Mouse (Mus musculus) cerebellum, adult 11 months (tissue): ENCODE measurements around the gene Zbtb21.
"Not testable (repeated sequence)": the region's sequence is repeated elsewhere in the genome, so short reads cannot be mapped to it uniquely, and the experiment has no call there.

Experiments used
- DNase-seq: peaks from one replicate; pipeline ENCODE4 v3.0.0; 2022

Gene Zbtb21

GRCm38 (mm10) chr16:97962151-97962948 is at the start of gene Zbtb21, which contains the start of gene C2cd2:
Gene Zbtb21 (minus strand): TSS chr16:97962622.
Gene C2cd2 (minus strand): TSS chr16:97962598.
- DNase-seq, result peak; percentile 98

GRCm38 (mm10) chr16:97997383-97997731 is 34.9 kb upstream of the Zbtb21 start:
- not testable (repeated sequence) for DNase-seq

GRCm38 (mm10) chr16:97996616-97997382 is 34.4 kb upstream of the Zbtb21 start, which contains the start of gene B230307C23Rik:
Gene B230307C23Rik (plus strand): TSS chr16:97997315.
- DNase-seq, result peak; percentile 67

GRCm38 (mm10) chr16:97995849-97996615 is 33.6 kb upstream of the Zbtb21 start:
- no peak for DNase-seq

GRCm38 (mm10) chr16:97992477-97992876 is 30.1 kb upstream of the Zbtb21 start:
- not testable (repeated sequence) for DNase-seq

- DNase-seq, result no peak
These were observed 29.1 kb upstream of the Zbtb21 start for GRCm38 (mm10) chr16:97991517-97991916.

- no peak for DNase-seq
These were observed 22.2 kb upstream of the Zbtb21 start for GRCm38 (mm10) chr16:97984589-97984988.

GRCm38 (mm10) chr16:97981362-97981761 is 18.9 kb upstream of the Zbtb21 start:
- DNase-seq, result no peak

- no peak for DNase-seq
These were observed 15.3 kb upstream of the Zbtb21 start for GRCm38 (mm10) chr16:97977722-97978121.

GRCm38 (mm10) chr16:97977277-97977676 is 14.9 kb upstream of the Zbtb21 start:
- no peak for DNase-seq

- no peak for DNase-seq
These were observed 1.6 kb upstream of the Zbtb21 start for GRCm38 (mm10) chr16:97963956-97964540.

GRCm38 (mm10) chr16:97961381-97962150 is 856 bp downstream of the Zbtb21 start:
- no peak for DNase-seq

- no peak for DNase-seq
These were observed 2.1 kb downstream of the Zbtb21 start for GRCm38 (mm10) chr16:97960348-97960747.

- DNase-seq, result no peak
These were observed 3.9 kb downstream of the Zbtb21 start for GRCm38 (mm10) chr16:97958401-97958973.

- DNase-seq, result no peak
These were observed 4.8 kb downstream of the Zbtb21 start for GRCm38 (mm10) chr16:97957626-97958025.

- DNase-seq, result no peak
These were observed 6.4 kb downstream of the Zbtb21 start for GRCm38 (mm10) chr16:97956011-97956410.

GRCm38 (mm10) chr16:97953300-97953699 is 9.1 kb downstream of the Zbtb21 start:
- DNase-seq, result no peak

- no peak for DNase-seq
These were observed 9.6 kb downstream of the Zbtb21 start for GRCm38 (mm10) chr16:97952801-97953200.

- no peak for DNase-seq
These were observed 10.1 kb downstream of the Zbtb21 start for GRCm38 (mm10) chr16:97952371-97952770.

GRCm38 (mm10) chr16:97950061-97950460 is 12.4 kb downstream of the Zbtb21 start:
- DNase-seq, result no peak

GRCm38 (mm10) chr16:97948836-97949235 is 13.6 kb downstream of the Zbtb21 start:
- no peak for DNase-seq

- not testable (repeated sequence) for DNase-seq
These were observed 15.4 kb downstream of the Zbtb21 start for GRCm38 (mm10) chr16:97946993-97947392.
